Mouse (Mus musculus): ENCODE results near the gene Tns1.

GRCm38 (mm10) chr1:73931851-73932250 is 192.4 kb downstream of the Tns1 start:
- TF ChIP-seq CTCF (IDR thresholded peaks at IDR 0.05; ENCODE audit: borderline replicate concordance, extremely low read depth, insufficient read depth, insufficient read length) (no peak), POLR2A (IDR thresholded peaks at IDR 0.05; ENCODE audit: borderline replicate concordance, extremely low read depth, insufficient read depth, insufficient read length, poor library complexity, severe bottlenecking) (no peak)
